Mouse (Mus musculus): ENCODE measurements around the gene Grip2. TPM values are rescaled to one million over a fixed set of nuclear protein-coding genes. Genes with fewer than 3 reads are reported as not detected.

Grip2 gene
- polyA plus RNA-seq, 1 experiment from 2014 or later, result 0.06 TPM

GRCm38 (mm10) chr6:91754845-91755244, 72.2 kb downstream of the Grip2 start:
- Histone ChIP-seq H3K36me3 (replicated peaks; ENCODE audit: control insufficient read depth, insufficient read depth, low read depth, low read length) (no peaks in the 10 kb centered on the region; the same call in none of the 2 replicates), H3K9me3 (replicated peaks; ENCODE audit: control insufficient read depth, low read length) (no peaks in the 10 kb centered on the region), H3K4me3 (ENCODE audit: low read depth, low read length) (no peak overlapping the region), H3K4me1 (ENCODE audit: control insufficient read depth, insufficient read depth, low read length) (no peaks in the 10 kb centered on the region), H3K9ac (replicated peaks; ENCODE audit: low read length) (no peak overlapping the region), H3K4me2 (ENCODE audit: low read depth, low read length) (no peak overlapping the region), H3K27ac (replicated peaks; ENCODE audit: low read depth, low read length) (no peak overlapping the region), H3K27me3 (ENCODE audit: control insufficient read depth, insufficient read depth, low read length) (no peaks in the 10 kb centered on the region)
- 84% methylated on average over 12 of the region's 12 CpGs for WGBS
- DNase-seq (ENCODE audit: low spot score) (no peak), ATAC-seq (replicated peaks; ENCODE audit: insufficient number of reproducible peaks, low FRiP score, low TSS enrichment, low read depth) (no peak)

- WGBS, result 54% methylated on average over 6 of the region's 6 CpGs
Observed at GRCm38 (mm10) chr6:91754098-91754497, 73.0 kb downstream of the Grip2 start.

GRCm38 (mm10) chr6:91752884-91753283, 74.2 kb downstream of the Grip2 start:
- H3K27me3 ChIP-seq (ENCODE audit: control insufficient read depth, insufficient read depth, low read length), result no peaks in the 10 kb centered on the region
- H3K27ac ChIP-seq (replicated peaks; ENCODE audit: low read depth, low read length), result no peak overlapping the region
- H3K9ac ChIP-seq (replicated peaks; ENCODE audit: low read length), result no peak overlapping the region
- H3K4me1 ChIP-seq (ENCODE audit: control insufficient read depth, insufficient read depth, low read length), result no peaks in the 10 kb centered on the region
- ATAC-seq (replicated peaks; ENCODE audit: insufficient number of reproducible peaks, low FRiP score, low TSS enrichment, low read depth) (no peak), DNase-seq (ENCODE audit: low spot score) (no peak)
- H3K4me3 ChIP-seq (ENCODE audit: low read depth, low read length), result no peak overlapping the region
- H3K9me3 ChIP-seq (replicated peaks; ENCODE audit: control insufficient read depth, low read length), result no peaks in the 10 kb centered on the region
- H3K36me3 ChIP-seq (replicated peaks; ENCODE audit: control insufficient read depth, insufficient read depth, low read depth, low read length), result no peaks in the 10 kb centered on the region; the same call in none of the 2 replicates
- H3K4me2 ChIP-seq (ENCODE audit: low read depth, low read length), result no peak overlapping the region
- 52% methylated on average over 8 of the region's 8 CpGs for WGBS

More at GRCm38 (mm10) chr6:91754098-91754497, 73.0 kb downstream of the Grip2 start:
- no peak overlapping the region for H3K4me3 ChIP-seq (ENCODE audit: low read depth, low read length)
- no peak overlapping the region for H3K9ac ChIP-seq (replicated peaks; ENCODE audit: low read length)
- no peaks in the 10 kb centered on the region for H3K4me1 ChIP-seq (ENCODE audit: control insufficient read depth, insufficient read depth, low read length)
- DNase-seq (ENCODE audit: low spot score), result no peak
- no peak for ATAC-seq (replicated peaks; ENCODE audit: insufficient number of reproducible peaks, low FRiP score, low TSS enrichment, low read depth)
- H3K27ac ChIP-seq (replicated peaks; ENCODE audit: low read depth, low read length), result no peak overlapping the region
- H3K4me2 ChIP-seq (ENCODE audit: low read depth, low read length), result no peak overlapping the region
- H3K36me3 ChIP-seq (replicated peaks; ENCODE audit: control insufficient read depth, insufficient read depth, low read depth, low read length), result no peaks in the 10 kb centered on the region; the same call in none of the 2 replicates
- no peaks in the 10 kb centered on the region for H3K9me3 ChIP-seq (replicated peaks; ENCODE audit: control insufficient read depth, low read length)
- H3K27me3 ChIP-seq (ENCODE audit: control insufficient read depth, insufficient read depth, low read length), result no peaks in the 10 kb centered on the region

- no peak for DNase-seq (ENCODE audit: low spot score)
- 68% methylated on average over 3 of the region's 3 CpGs for WGBS
Observed at GRCm38 (mm10) chr6:91750976-91751375, 76.1 kb downstream of the Grip2 start.

GRCm38 (mm10) chr6:91746776-91747175, 80.3 kb downstream of the Grip2 start:
- DNase-seq (ENCODE audit: low spot score) (no peak), ATAC-seq (replicated peaks; ENCODE audit: insufficient number of reproducible peaks, low FRiP score, low TSS enrichment, low read depth) (no peak)
- no peak overlapping the region for H3K9ac ChIP-seq (replicated peaks; ENCODE audit: low read length)
- no peak overlapping the region for H3K27ac ChIP-seq (replicated peaks; ENCODE audit: low read depth, low read length)
- no peaks in the 10 kb centered on the region for H3K27me3 ChIP-seq (ENCODE audit: control insufficient read depth, insufficient read depth, low read length)
- peaks cover 6% of the 10 kb centered on the region for H3K36me3 ChIP-seq (replicated peaks; ENCODE audit: control insufficient read depth, insufficient read depth, low read depth, low read length)
- 76% methylated on average over 5 of the region's 5 CpGs for WGBS
- no peaks in the 10 kb centered on the region for H3K4me1 ChIP-seq (ENCODE audit: control insufficient read depth, insufficient read depth, low read length)
- H3K4me3 ChIP-seq (ENCODE audit: low read depth, low read length), result no peak overlapping the region
- no peaks in the 10 kb centered on the region for H3K9me3 ChIP-seq (replicated peaks; ENCODE audit: control insufficient read depth, low read length)
- H3K4me2 ChIP-seq (ENCODE audit: low read depth, low read length), result no peak overlapping the region

More at GRCm38 (mm10) chr6:91750976-91751375, 76.1 kb downstream of the Grip2 start:
- Histone ChIP-seq H3K36me3 (replicated peaks; ENCODE audit: control insufficient read depth, insufficient read depth, low read depth, low read length) (no peaks in the 10 kb centered on the region; the same call in none of the 2 replicates), H3K4me2 (ENCODE audit: low read depth, low read length) (no peak overlapping the region), H3K9ac (replicated peaks; ENCODE audit: low read length) (no peak overlapping the region), H3K9me3 (replicated peaks; ENCODE audit: control insufficient read depth, low read length) (no peaks in the 10 kb centered on the region), H3K4me1 (ENCODE audit: control insufficient read depth, insufficient read depth, low read length) (no peaks in the 10 kb centered on the region), H3K27me3 (ENCODE audit: control insufficient read depth, insufficient read depth, low read length) (no peaks in the 10 kb centered on the region), H3K27ac (replicated peaks; ENCODE audit: low read depth, low read length) (no peak overlapping the region), H3K4me3 (ENCODE audit: low read depth, low read length) (no peak overlapping the region)
- peak; percentile 45; the same call in 1 of the 2 replicates for ATAC-seq (replicated peaks; ENCODE audit: insufficient number of reproducible peaks, low FRiP score, low TSS enrichment, low read depth)

- Histone ChIP-seq H3K4me1 (ENCODE audit: control insufficient read depth, insufficient read depth, low read length) (no peaks in the 10 kb centered on the region), H3K27ac (replicated peaks; ENCODE audit: low read depth, low read length) (no peak overlapping the region), H3K9ac (replicated peaks; ENCODE audit: low read length) (no peak overlapping the region), H3K4me3 (ENCODE audit: low read depth, low read length) (no peak overlapping the region), H3K9me3 (replicated peaks; ENCODE audit: control insufficient read depth, low read length) (no peaks in the 10 kb centered on the region), H3K4me2 (ENCODE audit: low read depth, low read length) (no peak overlapping the region), H3K36me3 (replicated peaks; ENCODE audit: control insufficient read depth, insufficient read depth, low read depth, low read length) (peaks cover 6% of the 10 kb centered on the region), H3K27me3 (ENCODE audit: control insufficient read depth, insufficient read depth, low read length) (no peaks in the 10 kb centered on the region)
- DNase-seq (ENCODE audit: low spot score), result no peak
- ATAC-seq (replicated peaks; ENCODE audit: insufficient number of reproducible peaks, low FRiP score, low TSS enrichment, low read depth), result no peak
- WGBS, result 75% methylated on average over 7 of the region's 7 CpGs
Observed at GRCm38 (mm10) chr6:91745947-91746582, 81.0 kb downstream of the Grip2 start.

- no peak overlapping the region for H3K4me2 ChIP-seq (ENCODE audit: low read depth, low read length)
- ATAC-seq (replicated peaks; ENCODE audit: insufficient number of reproducible peaks, low FRiP score, low TSS enrichment, low read depth) (no peak), DNase-seq (ENCODE audit: low spot score) (no peak)
- H3K27ac ChIP-seq (replicated peaks; ENCODE audit: low read depth, low read length), result no peak overlapping the region
- WGBS, result 90% methylated on average over 3 of the region's 3 CpGs
- H3K4me3 ChIP-seq (ENCODE audit: low read depth, low read length), result no peak overlapping the region
- no peak overlapping the region for H3K9ac ChIP-seq (replicated peaks; ENCODE audit: low read length)
- H3K4me1 ChIP-seq (ENCODE audit: control insufficient read depth, insufficient read depth, low read length), result no peaks in the 10 kb centered on the region
- H3K36me3 ChIP-seq (replicated peaks; ENCODE audit: control insufficient read depth, insufficient read depth, low read depth, low read length), result peaks cover 6% of the 10 kb centered on the region
- H3K27me3 ChIP-seq (ENCODE audit: control insufficient read depth, insufficient read depth, low read length), result no peaks in the 10 kb centered on the region
- H3K9me3 ChIP-seq (replicated peaks; ENCODE audit: control insufficient read depth, low read length), result no peaks in the 10 kb centered on the region
Observed at GRCm38 (mm10) chr6:91745246-91745645, 81.8 kb downstream of the Grip2 start.

GRCm38 (mm10) chr6:91743886-91744285, 83.2 kb downstream of the Grip2 start:
- no peak overlapping the region for H3K4me2 ChIP-seq (ENCODE audit: low read depth, low read length)
- DNase-seq (ENCODE audit: low spot score), result no peak
- no peak overlapping the region for H3K4me3 ChIP-seq (ENCODE audit: low read depth, low read length)
- peaks cover 6% of the 10 kb centered on the region for H3K36me3 ChIP-seq (replicated peaks; ENCODE audit: control insufficient read depth, insufficient read depth, low read depth, low read length)
- H3K4me1 ChIP-seq (ENCODE audit: control insufficient read depth, insufficient read depth, low read length), result no peaks in the 10 kb centered on the region
- WGBS, result 60% methylated on average over 4 of the region's 4 CpGs
- H3K9me3 ChIP-seq (replicated peaks; ENCODE audit: control insufficient read depth, low read length), result no peaks in the 10 kb centered on the region
- H3K27me3 ChIP-seq (ENCODE audit: control insufficient read depth, insufficient read depth, low read length), result no peaks in the 10 kb centered on the region
- H3K27ac ChIP-seq (replicated peaks; ENCODE audit: low read depth, low read length), result no peak overlapping the region
- ATAC-seq (replicated peaks; ENCODE audit: insufficient number of reproducible peaks, low FRiP score, low TSS enrichment, low read depth), result no peak
- H3K9ac ChIP-seq (replicated peaks; ENCODE audit: low read length), result no peak overlapping the region

Measured in embryonic facial prominence, embryonic 11.5 days (tissue).